Comparison of ENCODE assay signal across 7 mouse cellular contexts in genomic region chr17:79918484-79919004, GRCm38 (mm10). TPM values are rescaled to one million over a fixed set of nuclear protein-coding genes. Genes with fewer than 3 reads are reported as not detected.
A peak's percentile ranks its signal among the peaks of the same experiment; 100 is the strongest.
DNase-seq lines count a peak whose midpoint lies in the region; ATAC-seq and TF ChIP-seq lines count a peak whose summit lies in the region.

No protein-coding gene starts in this region.

- peak overlapping the region; percentile 63 for H3K4me2 ChIP-seq in liver, embryonic 14.5 days (ENCODE audit: low read depth)
- no peak overlapping the region for H3K4me2 ChIP-seq in hindbrain, postnatal 0 days (ENCODE audit: low read depth, low read length)

- no peaks in the 10 kb centered on the region for H3K36me3 ChIP-seq in testis, adult 2 months (ENCODE audit: control insufficient read depth, insufficient read depth, low read length)
- no peaks in the 10 kb centered on the region for H3K36me3 ChIP-seq in liver, embryonic 14.5 days (replicated peaks; ENCODE audit: control insufficient read depth, insufficient read depth, low read depth)
- H3K36me3 ChIP-seq in hindbrain, postnatal 0 days (ENCODE audit: insufficient read depth, low read length): no peaks in the 10 kb centered on the region

- TF ChIP-seq POLR2A in testis, adult 2 months (IDR thresholded peaks at IDR 0.05; ENCODE audit: control insufficient read depth, low read depth, low read length): peak; percentile 31; the same call in 1 of the 2 replicates

- TF ChIP-seq EP300 in liver, embryonic 14.5 days (IDR thresholded peaks at IDR 0.05; ENCODE audit: low read depth): no peak

- peak; percentile 95 for ATAC-seq in liver, embryonic 14.5 days (ENCODE audit: insufficient read depth)
- no peak for ATAC-seq in hindbrain, postnatal 0 days

- TF ChIP-seq CTCF in testis, adult 2 months (IDR thresholded peaks at IDR 0.05; ENCODE audit: control insufficient read depth, insufficient read depth, insufficient replicate concordance, low read depth, low read length): no peak
- TF ChIP-seq CTCF in liver, embryonic 14.5 days (IDR thresholded peaks at IDR 0.05; ENCODE audit: low read depth): no peak
- no peak for TF ChIP-seq CTCF in hindbrain, postnatal 0 days (IDR thresholded peaks at IDR 0.05; ENCODE audit: low read depth)

- no peaks in the 10 kb centered on the region for H3K27me3 ChIP-seq in testis, adult 2 months (ENCODE audit: control insufficient read depth, insufficient read depth, low read length)
- H3K27me3 ChIP-seq in liver, embryonic 14.5 days (ENCODE audit: control insufficient read depth, insufficient read depth, low read length): no peaks in the 10 kb centered on the region
- H3K27me3 ChIP-seq in hindbrain, postnatal 0 days (ENCODE audit: insufficient read depth, low read length): no peaks in the 10 kb centered on the region; the same call in 1 of the 2 replicates

- WGBS in liver, embryonic 14.5 days (ENCODE audit: insufficient replicate concordance): 2% methylated on average over 9 of the region's 9 CpGs
- 37% methylated on average over 9 of the region's 9 CpGs for WGBS in hindbrain, postnatal 0 days

- no peak overlapping the region for H3K27ac ChIP-seq in testis, adult 2 months (ENCODE audit: control insufficient read depth, insufficient read depth, low read depth, low read length)
- H3K27ac ChIP-seq in liver, embryonic 14.5 days: peak overlapping the region; percentile 46
- H3K27ac ChIP-seq in hindbrain, postnatal 0 days: no peak overlapping the region

- no peak for DNase-seq in testis, postnatal 10 days (ENCODE audit: low spot score)
- peak; percentile 65 for DNase-seq in gonadal fat pad, adult 2 months (ENCODE audit: low read depth)
- peak; percentile 52 to 67 (median 59) for DNase-seq in liver, embryonic 14.5 days (ENCODE audit: low read depth in 3 of 3, low spot score in 3 of 3)
- no peak for DNase-seq in urinary bladder, postnatal 14 days (ENCODE audit: low spot score)
- no peak for DNase-seq in hindbrain, postnatal 0 days (ENCODE audit: low spot score)
- no peak for DNase-seq in Muller cell, postnatal 12 days (ENCODE audit: inconsistent ontology term)

- peak overlapping the region; percentile 37 for H3K9ac ChIP-seq in liver, embryonic 14.5 days (replicated peaks)
- H3K9ac ChIP-seq in hindbrain, postnatal 0 days (replicated peaks; ENCODE audit: low read length): no peak overlapping the region

- H3K4me1 ChIP-seq in testis, adult 2 months (ENCODE audit: control insufficient read depth, insufficient read depth, low read length): peaks cover 4% of the 10 kb centered on the region
- peaks cover 20 to 33% of the 10 kb centered on the region in 2 experiments for H3K4me1 ChIP-seq in liver, embryonic 14.5 days (replicated peaks; ENCODE audit: control insufficient read depth in 2 of 2, insufficient read depth in 2 of 2, low read length in 1 of 2)
- H3K4me1 ChIP-seq in hindbrain, postnatal 0 days (ENCODE audit: insufficient read depth, low read length): no peaks in the 10 kb centered on the region

- no peaks in the 10 kb centered on the region for H3K9me3 ChIP-seq in liver, embryonic 14.5 days (ENCODE audit: control insufficient read depth, low read length)
- no peaks in the 10 kb centered on the region for H3K9me3 ChIP-seq in hindbrain, postnatal 0 days (ENCODE audit: low read length)

- H3K4me3 ChIP-seq in testis, adult 2 months (ENCODE audit: control insufficient read depth, low read depth, low read length): no peak overlapping the region
- peak overlapping the region; percentile 30 to 59 for H3K4me3 ChIP-seq in liver, embryonic 14.5 days (ENCODE audit: insufficient read depth in 1 of 2, low read depth in 2 of 2, low read length in 2 of 2)
- H3K4me3 ChIP-seq in hindbrain, postnatal 0 days (ENCODE audit: low read length): no peak overlapping the region

RNA-seq across cellular contexts. Expression of gene Atl2, which starts 22.6 kb away (rescaled TPM):
- 16.8 and 19.9 TPM in 2 replicates for polyA plus RNA-seq in testis, adult 2 months (2012; rRNA removed)
- polyA plus RNA-seq in gonadal fat pad, adult 2 months (2012; rRNA removed): 14.8 and 17.3 TPM in 2 replicates
- 13.6 and 19.4 TPM in 2 replicates for polyA plus RNA-seq in liver, embryonic 14.5 days (2012; rRNA removed)
- 26.4 and 31.2 TPM in 2 replicates for polyA plus RNA-seq in liver, embryonic 14.5 days (2014; fragmentation: Nextera tagmentation; extraction: Ambion mirVana)
- total RNA-seq in hindbrain, postnatal 0 days (2014; rRNA removed): 24.3 and 30.5 TPM in 2 replicates
- polyA plus RNA-seq in hindbrain, postnatal 0 days (2015; fragmentation: Nextera tagmentation; extraction: Ambion mirVana): 34.9 and 37.2 TPM in 2 replicates

Comparison
In these comparisons a context has a peak if more than half of its experiments do, and no peak if none do; other contexts are left out.
1. H3K4me3 ChIP-seq: peak in liver, embryonic 14.5 days (2 of 2); none in testis, adult 2 months (single experiment) and hindbrain, postnatal 0 days (single experiment).
2. DNase-seq: peak in gonadal fat pad, adult 2 months (single experiment) and liver, embryonic 14.5 days (3 of 3); none in testis, postnatal 10 days (single experiment), urinary bladder, postnatal 14 days (single experiment), hindbrain, postnatal 0 days (single experiment) and Muller cell, postnatal 12 days (single experiment).